Mouse (Mus musculus) CH12.LX (cell line): Measurements from ENCODE around the gene Sorbs2. TPM values are rescaled to one million over a fixed set of nuclear protein-coding genes. Genes with fewer than 3 reads are reported as not detected.

Source experiments
- DNase-seq: peaks from one replicate; pipeline ENCODE4 v3.0.0-alpha.2; 2013; ENCODE audit errors: extremely low read depth
- H3K27ac ChIP-seq: 2 replicates; pipeline ENCODE4 v1.5.1; 2012; ENCODE audit warnings: low read depth, mild to moderate bottlenecking, control low read depth, moderate library complexity; ENCODE audit not compliant: insufficient read depth
- H3K27me3 ChIP-seq: replicated peaks from 2 replicates; pipeline ENCODE3; 2012; ENCODE audit warnings: inconsistent platforms
- H3K36me3 ChIP-seq, 2 experiments: replicated peaks in 1 of 2; 2 replicates each; pipeline versions ENCODE3 to v1.6.1; 2012; ENCODE audit warnings: inconsistent platforms in 1 of 2, low read length in 1 of 2, mild to moderate bottlenecking in 1 of 2, mixed read lengths in 1 of 2, moderate library complexity in 1 of 2; ENCODE audit not compliant: control insufficient read depth in 1 of 2, insufficient read depth in 1 of 2
- H3K4me1 ChIP-seq, 2 experiments: 2 replicates each; pipeline ENCODE4 v1.6.1; 2012; ENCODE audit warnings: inconsistent platforms in 1 of 2, moderate library complexity in 1 of 2; ENCODE audit not compliant: insufficient read depth in 2 of 2, control insufficient read depth in 1 of 2
- H3K4me2 ChIP-seq: 2 replicates; pipeline ENCODE4 v1.6.1; 2012; ENCODE audit warnings: low read depth, mild to moderate bottlenecking, control low read depth; ENCODE audit not compliant: poor library complexity, insufficient read depth, severe bottlenecking
- H3K4me3 ChIP-seq, 3 experiments: fragments of 150-350 bp in 1 of 3; sonication (generic) in 1 of 3; replicated peaks in 1 of 3; 2 replicates each; pipeline versions ENCODE3 to v1.5.1; 2011 to 2012; ENCODE audit warnings: low read depth in 2 of 3, low read length in 2 of 3, mild to moderate bottlenecking in 2 of 3, moderate library complexity in 2 of 3, control low read depth in 1 of 3, improper control_type of control experiment in 1 of 3, inconsistent platforms in 1 of 3, mixed read lengths in 1 of 3; ENCODE audit not compliant: poor library complexity in 1 of 3
- H3K79me2 ChIP-seq: replicated peaks from 2 replicates; pipeline ENCODE4 v1.6.1; 2012; ENCODE audit warnings: mild to moderate bottlenecking, moderate library complexity; ENCODE audit not compliant: control insufficient read depth, poor library complexity, insufficient read depth, severe bottlenecking; ENCODE audit errors: extremely low read depth
- H3K9ac ChIP-seq: 2 replicates; pipeline ENCODE4 v1.6.1; 2012; ENCODE audit warnings: low read depth, mild to moderate bottlenecking, control low read depth, moderate library complexity; ENCODE audit not compliant: insufficient read depth
- H3K9me3 ChIP-seq: replicated peaks from 2 replicates; pipeline ENCODE3; 2012; ENCODE audit warnings: low read length, inconsistent platforms, mixed read lengths
- CHD1 ChIP-seq: IDR thresholded peaks from 2 replicates; pipeline ENCODE4 v1.6.1; 2012; ENCODE audit warnings: low read depth, low read length, improper control_type of control experiment, inconsistent platforms
- E2F4 ChIP-seq: IDR thresholded peaks from 2 replicates; pipeline ENCODE4 v1.6.1; 2011; ENCODE audit warnings: low read depth, low read length, improper control_type of control experiment; ENCODE audit not compliant: insufficient replicate concordance
- GABPA ChIP-seq: IDR thresholded peaks from 2 replicates; pipeline ENCODE4 v1.6.1; 2012; ENCODE audit warnings: low read depth, low read length, improper control_type of control experiment, inconsistent platforms; ENCODE audit not compliant: insufficient replicate concordance
- HCFC1 ChIP-seq: IDR thresholded peaks from 2 replicates; pipeline ENCODE4 v1.6.1; 2012; ENCODE audit warnings: low read depth, mild to moderate bottlenecking, inconsistent platforms, low read length, improper control_type of control experiment
- IRF4 ChIP-seq: IDR thresholded peaks from 2 replicates; pipeline ENCODE4 v1.6.1; 2014; ENCODE audit warnings: low read depth, mild to moderate bottlenecking, inconsistent platforms, low read length, improper control_type of control experiment
- MAFK ChIP-seq: IDR thresholded peaks from 2 replicates; pipeline ENCODE4 v1.6.1; 2011; ENCODE audit warnings: low read length, improper control_type of control experiment; ENCODE audit not compliant: insufficient replicate concordance
- MAZ ChIP-seq: IDR thresholded peaks from 2 replicates; pipeline ENCODE4 v1.6.1; 2012; ENCODE audit warnings: low read depth, mild to moderate bottlenecking, inconsistent platforms, low read length, improper control_type of control experiment, moderate library complexity
- MEF2A ChIP-seq: IDR thresholded peaks from 2 replicates; pipeline ENCODE4 v1.6.1; 2014; ENCODE audit warnings: low read depth, mild to moderate bottlenecking, inconsistent platforms, low read length, improper control_type of control experiment, borderline replicate concordance
- NRF1 ChIP-seq: IDR thresholded peaks from 2 replicates; pipeline ENCODE4 v1.6.1; 2014; ENCODE audit warnings: low read depth, mild to moderate bottlenecking, inconsistent platforms, low read length, improper control_type of control experiment, moderate library complexity
- POLR2AphosphoS2 ChIP-seq: IDR thresholded peaks from 2 replicates; pipeline ENCODE4 v1.6.1; 2011; ENCODE audit warnings: low read depth, low read length, improper control_type of control experiment
- RCOR1 ChIP-seq: conservative IDR thresholded peaks from 2 replicates; pipeline ENCODE4 v1.6.1; 2012; ENCODE audit warnings: low read depth, mild to moderate bottlenecking, inconsistent platforms, low read length, improper control_type of control experiment
- ZC3H11A ChIP-seq: IDR thresholded peaks from 2 replicates; pipeline ENCODE4 v1.6.1; 2012; ENCODE audit warnings: low read depth, mild to moderate bottlenecking, inconsistent platforms, low read length, improper control_type of control experiment
- ZKSCAN1 ChIP-seq: IDR thresholded peaks from 2 replicates; pipeline ENCODE4 v1.6.1; 2012; ENCODE audit warnings: low read depth, inconsistent platforms, low read length, improper control_type of control experiment, borderline replicate concordance
- dilution Hi-C: fragments of 300-500 bp; cut with MboI; formaldehyde crosslinking; loops from 2 replicates; pipeline ENCODE4 v1.14.3; 2020; ENCODE audit warnings: low sequenced_read_pairs; ENCODE audit not compliant: extremely low pct_unique_long_range_greater_than_20kb, extremely low pct_ligation_motif_present
- in situ Hi-C: fragments of 300-500 bp; cut with MboI; formaldehyde crosslinking; loops from 3 replicates; pipeline ENCODE4 v1.14.3; 2019; ENCODE audit warnings: low sequenced_read_pairs, low pct_ligation_motif_present, low pct_unique_long_range_greater_than_20kb, mixed read lengths
- polyA plus RNA-seq: library from polyadenylated mRNA; unstranded; fragments of >175 nt; gene quantifications from 2 replicates; pipeline ENCODE4 v1.2.1, GENCODE M21; 2012; ENCODE audit warnings: low read depth; ENCODE audit not compliant: insufficient read length
- total RNA-seq, 2 experiments: library from RNA; depleted of rRNA; stranded (reverse); fragments of 300-350 nt in 1 of 2; fragments of >200 nt in 1 of 2; gene quantifications; 2 replicates each; pipeline ENCODE4 v1.2.3; 2012 to 2014

Gene Sorbs2
- total and polyA plus RNA-seq, 3 experiments, result not detected

DNA sequence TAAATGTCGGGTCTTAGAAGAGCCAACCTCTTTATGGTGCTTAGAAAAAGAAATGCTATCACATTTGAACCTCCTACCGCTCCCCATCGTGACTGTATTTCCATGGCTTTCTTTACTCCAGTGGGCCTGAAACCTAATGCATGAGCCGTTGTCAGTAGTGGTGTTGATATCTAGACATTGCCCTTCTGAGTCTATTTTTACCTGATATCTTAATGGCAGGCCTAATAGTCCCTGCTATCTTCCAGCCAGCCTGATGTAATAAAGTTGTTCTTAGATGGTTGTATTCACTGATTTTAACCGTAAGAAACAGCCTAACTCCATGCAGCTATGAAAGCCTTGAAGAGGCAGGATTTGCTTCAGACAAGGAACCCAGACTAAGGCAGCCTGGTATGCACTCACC, 142.4 kb downstream of the Sorbs2 start:
- no peaks in the 10 kb centered on the region for H3K9me3 ChIP-seq
- TF ChIP-seq ZC3H11A (no peak), MAFK (no peak), HCFC1 (no peak), POLR2AphosphoS2 (no peak)
- in situ Hi-C loops, result no loop called here
- dilution Hi-C loops, result no loop called here
- H3K4me3 ChIP-seq, result no peak overlapping the region
- no peaks in the 10 kb centered on the region for H3K36me3 ChIP-seq
- no peak for DNase-seq
- no peak overlapping the region for H3K27ac ChIP-seq
- no peak overlapping the region for H3K9ac ChIP-seq
- H3K79me2 ChIP-seq, result no peaks in the 10 kb centered on the region
- H3K4me1 ChIP-seq, result no peaks in the 10 kb centered on the region
- no peak overlapping the region for H3K4me2 ChIP-seq
- no peaks in the 10 kb centered on the region for H3K27me3 ChIP-seq

- Histone ChIP-seq H3K9ac (no peak overlapping the region), H3K4me1 (no peaks in the 10 kb centered on the region), H3K36me3 (no peaks in the 10 kb centered on the region), H3K79me2 (no peaks in the 10 kb centered on the region), H3K27ac (no peak overlapping the region), H3K9me3 (no peaks in the 10 kb centered on the region), H3K27me3 (no peaks in the 10 kb centered on the region), H3K4me3 (no peak overlapping the region), H3K4me2 (no peak overlapping the region)
- dilution Hi-C loops (no loop called here), in situ Hi-C loops (no loop called here)
- TF ChIP-seq MEF2A, result no peak
- TF ChIP-seq E2F4, result no peak
- TF ChIP-seq ZKSCAN1, result no peak
- TF ChIP-seq RCOR1, result no peak
- TF ChIP-seq MAZ, result no peak
- no peak for TF ChIP-seq IRF4
- no peak for TF ChIP-seq ZC3H11A
- no peak for TF ChIP-seq NRF1
- TF ChIP-seq GABPA, result no peak
- TF ChIP-seq CHD1, result no peak
- no peak for DNase-seq
Measured at GRCm38 (mm10) chr8:45658021-45658420, 150.4 kb downstream of the Sorbs2 start.
